Mouse (Mus musculus) MEL (cell line): Measurements from ENCODE around the gene Rnf212b. TPM values are rescaled to one million over a fixed set of nuclear protein-coding genes. Genes with fewer than 3 reads are reported as not detected.

Experiments used
- DNase-seq: peaks from one replicate; pipeline ENCODE4 v3.0.0; 2011; ENCODE audit warnings: low read depth, low spot score
- H3K27ac ChIP-seq: 2 replicates; pipeline ENCODE4 v1.5.1; 2012; ENCODE audit warnings: low read depth, mild to moderate bottlenecking, control low read depth, low read length, moderate library complexity; ENCODE audit not compliant: control insufficient read depth
- H3K27me3 ChIP-seq, 2 experiments: fragments of 150-350 bp in 1 of 2; sonication (generic) in 1 of 2; 2 replicates each; pipeline ENCODE4 v1.6.1; 2012; ENCODE audit warnings: low read length in 2 of 2, mild to moderate bottlenecking in 2 of 2, improper control_type of control experiment in 1 of 2, moderate library complexity in 1 of 2; ENCODE audit not compliant: insufficient read depth in 2 of 2, control insufficient read depth in 1 of 2
- H3K36me3 ChIP-seq, 2 experiments: 2 replicates each; pipeline ENCODE4 v1.6.1; 2012 to 2014; ENCODE audit warnings: low read length in 2 of 2, improper control_type of control experiment in 1 of 2, inconsistent platforms in 1 of 2, mild to moderate bottlenecking in 1 of 2; ENCODE audit not compliant: insufficient read depth in 2 of 2, control insufficient read depth in 1 of 2
- H3K4me1 ChIP-seq, 2 experiments: fragments of 150-350 bp in 1 of 2; sonication (generic) in 1 of 2; 2 replicates each; pipeline ENCODE4 v1.6.1; 2012; ENCODE audit warnings: low read length in 2 of 2, improper control_type of control experiment in 1 of 2, mild to moderate bottlenecking in 1 of 2; ENCODE audit not compliant: insufficient read depth in 2 of 2, control insufficient read depth in 1 of 2
- H3K4me3 ChIP-seq, 2 experiments: fragments of 150-350 bp in 1 of 2; sonication (generic) in 1 of 2; 2 replicates each; pipeline ENCODE4 v1.5.1; 2012; ENCODE audit warnings: low read depth in 2 of 2, low read length in 2 of 2, mild to moderate bottlenecking in 2 of 2, moderate library complexity in 2 of 2, control low read depth in 1 of 2, improper control_type of control experiment in 1 of 2; ENCODE audit not compliant: control insufficient read depth in 1 of 2, insufficient read depth in 1 of 2
- H3K79me2 ChIP-seq: 2 replicates; pipeline ENCODE4 v1.6.1; 2012; ENCODE audit warnings: mild to moderate bottlenecking, low read length, moderate library complexity; ENCODE audit not compliant: control insufficient read depth, poor library complexity, insufficient read depth
- H3K9ac ChIP-seq: 2 replicates; pipeline ENCODE4 v1.6.1; 2012; ENCODE audit warnings: low read depth, mild to moderate bottlenecking, control low read depth, low read length, moderate library complexity; ENCODE audit not compliant: control insufficient read depth, poor library complexity, severe bottlenecking
- H3K9me3 ChIP-seq: fragments of 150-350 bp; sonication (generic); replicated peaks from 2 replicates; pipeline ENCODE4 v1.6.1; 2012; ENCODE audit warnings: mild to moderate bottlenecking, low read length, improper control_type of control experiment, moderate library complexity; ENCODE audit not compliant: insufficient read depth
- BHLHE40 ChIP-seq: IDR thresholded peaks from 2 replicates; pipeline ENCODE4 v1.6.1; 2012; ENCODE audit warnings: low read depth, mild to moderate bottlenecking, inconsistent platforms, low read length, improper control_type of control experiment, borderline replicate concordance
- CHD2 ChIP-seq: IDR thresholded peaks from 2 replicates; pipeline ENCODE4 v1.6.1; 2011; ENCODE audit warnings: low read length, improper control_type of control experiment
- CTCF ChIP-seq, 3 experiments: IDR thresholded peaks in 2 of 3; conservative IDR thresholded peaks in 1 of 3; 2 replicates each; pipeline ENCODE4 v1.5.1; 2011 to 2012; ENCODE audit warnings: low read length in 3 of 3, low read depth in 2 of 3, mild to moderate bottlenecking in 2 of 3, improper control_type of control experiment in 1 of 3, inconsistent platforms in 1 of 3, mixed read lengths in 1 of 3, moderate library complexity in 1 of 3; ENCODE audit not compliant: control insufficient read depth in 1 of 3, insufficient read depth in 1 of 3, poor library complexity in 1 of 3, severe bottlenecking in 1 of 3
- EP300 ChIP-seq, 2 experiments: IDR thresholded peaks; 2 replicates each; pipeline ENCODE4 v1.6.1; 2011; ENCODE audit warnings: improper control_type of control experiment in 2 of 2, low read length in 2 of 2, low read depth in 1 of 2, mild to moderate bottlenecking in 1 of 2
- GABPA ChIP-seq: IDR thresholded peaks from 2 replicates; pipeline ENCODE4 v1.6.1; 2012; ENCODE audit warnings: low read depth, mild to moderate bottlenecking, inconsistent platforms, low read length, improper control_type of control experiment, moderate library complexity
- HCFC1 ChIP-seq: IDR thresholded peaks from 2 replicates; pipeline ENCODE4 v1.6.1; 2012; ENCODE audit warnings: low read depth, mild to moderate bottlenecking, inconsistent platforms, low read length, improper control_type of control experiment, moderate library complexity
- JUND ChIP-seq: IDR thresholded peaks from 2 replicates; pipeline ENCODE4 v1.6.1; 2011; ENCODE audit warnings: low read depth, mild to moderate bottlenecking, improper control_type of control experiment, low read length
- KAT2A ChIP-seq: conservative IDR thresholded peaks from 2 replicates; pipeline ENCODE4 v1.6.1; 2012; ENCODE audit warnings: low read depth, low read length, improper control_type of control experiment, inconsistent platforms
- MAFK ChIP-seq: IDR thresholded peaks from 2 replicates; pipeline ENCODE4 v1.6.1; 2011; ENCODE audit warnings: low read depth, mild to moderate bottlenecking, low read length, improper control_type of control experiment, borderline replicate concordance
- MAZ ChIP-seq: IDR thresholded peaks from 2 replicates; pipeline ENCODE4 v1.6.1; 2012; ENCODE audit warnings: low read depth, mild to moderate bottlenecking, inconsistent platforms, low read length, improper control_type of control experiment
- MEF2A ChIP-seq: IDR thresholded peaks from 2 replicates; pipeline ENCODE4 v1.6.1; 2014; ENCODE audit warnings: low read depth, mild to moderate bottlenecking, inconsistent platforms, low read length, improper control_type of control experiment; ENCODE audit not compliant: poor library complexity, insufficient replicate concordance, severe bottlenecking; ENCODE audit errors: extremely low read depth
- MXI1 ChIP-seq: IDR thresholded peaks from 2 replicates; pipeline ENCODE4 v1.6.1; 2011; ENCODE audit warnings: mild to moderate bottlenecking, low read depth, low read length, improper control_type of control experiment
- MYB ChIP-seq: IDR thresholded peaks from 2 replicates; pipeline ENCODE4 v1.6.1; 2011; ENCODE audit warnings: mild to moderate bottlenecking, low read depth, low read length, improper control_type of control experiment
- NELFE ChIP-seq: IDR thresholded peaks from 2 replicates; pipeline ENCODE4 v1.6.1; 2011; ENCODE audit warnings: low read depth, low read length, improper control_type of control experiment
- NRF1 ChIP-seq: IDR thresholded peaks from 2 replicates; pipeline ENCODE4 v1.6.1; 2014; ENCODE audit warnings: low read depth, mild to moderate bottlenecking, inconsistent platforms, low read length, improper control_type of control experiment, moderate library complexity; ENCODE audit not compliant: poor library complexity, insufficient read depth, severe bottlenecking
- POLR2A ChIP-seq, 2 experiments: IDR thresholded peaks; 2 replicates each; pipeline ENCODE4 v1.6.1; 2011 to 2012; ENCODE audit warnings: low read length in 2 of 2, mild to moderate bottlenecking in 2 of 2, control low read depth in 1 of 2, improper control_type of control experiment in 1 of 2, low read depth in 1 of 2, moderate library complexity in 1 of 2; ENCODE audit not compliant: control insufficient read depth in 1 of 2, insufficient read depth in 1 of 2, poor library complexity in 1 of 2
- POLR2AphosphoS5 ChIP-seq: IDR thresholded peaks from 2 replicates; pipeline ENCODE4 v1.6.1; 2012; ENCODE audit warnings: low read depth, borderline replicate concordance, mild to moderate bottlenecking, inconsistent platforms, low read length, moderate library complexity, mixed read lengths
- SIN3A ChIP-seq: IDR thresholded peaks from 2 replicates; pipeline ENCODE4 v1.6.1; 2012; ENCODE audit warnings: low read length, improper control_type of control experiment, inconsistent platforms
- TBP ChIP-seq: IDR thresholded peaks from 2 replicates; pipeline ENCODE4 v1.8.0; 2011; ENCODE audit warnings: low read depth, low read length, improper control_type of control experiment
- TCF12 ChIP-seq: IDR thresholded peaks from 2 replicates; pipeline ENCODE4 v1.6.1; 2014; ENCODE audit warnings: low read depth, mild to moderate bottlenecking, inconsistent platforms, low read length, improper control_type of control experiment, moderate library complexity
- UBTF ChIP-seq: IDR thresholded peaks from 2 replicates; pipeline ENCODE4 v1.6.1; 2012; ENCODE audit warnings: low read depth, mild to moderate bottlenecking, inconsistent platforms, low read length, improper control_type of control experiment, moderate library complexity, borderline replicate concordance; ENCODE audit not compliant: insufficient read depth
- USF1 ChIP-seq: IDR thresholded peaks from 2 replicates; pipeline ENCODE4 v1.6.1; 2014; ENCODE audit warnings: low read depth, mild to moderate bottlenecking, inconsistent platforms, low read length, improper control_type of control experiment, moderate library complexity
- ZC3H11A ChIP-seq: IDR thresholded peaks from 2 replicates; pipeline ENCODE4 v1.6.1; 2012; ENCODE audit warnings: low read depth, mild to moderate bottlenecking, inconsistent platforms, low read length, improper control_type of control experiment
- ZMIZ1 ChIP-seq: IDR thresholded peaks from 2 replicates; pipeline ENCODE4 v1.6.1; 2012; ENCODE audit warnings: low read depth, mild to moderate bottlenecking, inconsistent platforms, low read length, improper control_type of control experiment, moderate library complexity
- ZNF384 ChIP-seq: IDR thresholded peaks from 2 replicates; pipeline ENCODE4 v1.6.1; 2012; ENCODE audit warnings: low read depth, mild to moderate bottlenecking, inconsistent platforms, low read length, improper control_type of control experiment
- polyA plus RNA-seq, 2 experiments: library from polyadenylated mRNA; stranded (reverse) in 1 of 2; unstranded in 1 of 2; fragments of >175 nt in 1 of 2; fragments of >200 nt in 1 of 2; gene quantifications; 2 replicates each; pipeline versions ENCODE4 v1.2.1 to v1.2.4; 2012; ENCODE audit warnings: low replicate concordance in 2 of 2, low read depth in 1 of 2; ENCODE audit not compliant: insufficient read length in 2 of 2, insufficient read depth in 1 of 2, missing spikeins in 1 of 2
- total RNA-seq: library from RNA; depleted of rRNA; stranded (reverse); fragments of 300-350 nt; gene quantifications from 2 replicates; pipeline ENCODE4 v1.2.3, GENCODE M21; 2012

The Rnf212b gene
- total and polyA plus RNA-seq, 3 experiments, result not detected

GRCm38 (mm10) chr14:54860511-54860910, 46.6 kb downstream of the Rnf212b start (continued):
- TF ChIP-seq MAZ (no peak), MEF2A (no peak), GABPA (no peak), CHD2 (no peak)

DNA sequence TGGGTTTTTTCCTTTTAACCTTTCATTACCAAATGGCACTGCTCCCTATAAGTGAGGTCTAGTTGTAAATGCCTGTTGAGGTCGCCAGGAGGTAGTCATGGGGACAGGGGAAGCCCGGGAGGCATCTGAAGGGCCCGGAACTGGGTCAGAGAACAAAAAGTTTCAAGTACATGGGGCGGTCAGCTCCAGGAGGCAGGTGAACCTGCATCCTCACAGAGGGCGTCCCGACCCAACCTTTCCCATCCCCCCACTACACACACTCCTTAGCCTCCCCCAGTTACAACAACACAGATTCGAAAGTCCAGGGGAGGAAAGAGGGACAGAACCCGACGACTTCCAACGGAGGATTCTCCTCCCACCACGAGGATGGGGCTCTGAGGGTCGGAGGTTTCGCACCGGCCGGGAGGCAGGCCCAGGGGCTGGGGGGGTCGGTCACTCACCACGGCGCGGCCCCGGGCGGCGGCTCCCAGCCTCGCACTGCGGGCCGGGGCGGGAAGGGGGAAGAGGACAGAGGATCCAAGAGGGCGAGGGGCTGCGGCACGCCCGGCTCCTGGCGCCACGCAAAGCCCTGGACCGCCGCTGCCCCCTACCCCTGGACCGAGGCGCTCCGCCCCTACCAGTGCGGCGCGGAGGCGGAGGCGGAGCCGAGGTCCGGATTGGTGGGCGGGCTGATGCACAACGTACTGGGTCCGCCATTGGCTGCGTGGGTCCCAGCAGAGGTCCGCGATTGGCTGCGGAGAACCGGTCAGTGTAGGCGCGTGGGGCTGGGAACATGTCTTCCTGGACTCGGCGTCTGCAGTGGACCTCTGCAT, 49.8 kb downstream of the Rnf212b start:
- H3K9ac ChIP-seq, result peak overlapping the region; percentile 77
- DNase-seq, result peak; percentile 94
- peak overlapping the region; percentile 48 for H3K27ac ChIP-seq
- H3K4me3 ChIP-seq, result peak overlapping the region; percentile 77 to 96
- H3K27me3 ChIP-seq, result no peaks in the 10 kb centered on the region
- H3K4me1 ChIP-seq, result peaks cover 19 to 27% of the 10 kb centered on the region in 2 experiments
- TF ChIP-seq SIN3A (no peak; the same call in 1 of the 2 replicates), UBTF (no peak), POLR2A (IDR thresholded peaks at IDR 0.05; ENCODE audit: control insufficient read depth in 1 of 2, insufficient read depth in 1 of 2, low read depth in 1 of 2, low read length in 2 of 2, poor library complexity in 1 of 2) (peak; percentile 78 to 80), NELFE (peak; percentile 55; the same call in 1 of the 2 replicates), MXI1 (no peak; the same call in 1 of the 2 replicates), ZMIZ1 (no peak), MAFK (no peak), NRF1 (0 out of 2 replicates have a peak, but pooled peaks have one; percentile 19), ZNF384 (no peak), TBP (no peak), JUND (no peak), HCFC1 (0 out of 2 replicates have a peak, but pooled peaks have one; percentile 12), EP300 (IDR thresholded peaks at IDR 0.05; ENCODE audit: low read depth in 1 of 2, low read length in 2 of 2) (no peak), USF1 (0 out of 2 replicates have a peak, but pooled peaks have one; percentile 33), ZC3H11A (no peak), CTCF (IDR thresholded peaks at IDR 0.05 in 2 of 3, conservative IDR thresholded peaks at IDR 0.05 in 1 of 3; ENCODE audit: control insufficient read depth in 1 of 3, insufficient read depth in 1 of 3, low read depth in 2 of 3, low read length in 3 of 3, poor library complexity in 1 of 3, severe bottlenecking in 1 of 3) (no peak; a peak in 1 of 6 replicates), MYB (no peak), POLR2AphosphoS5 (no peak), TCF12 (no peak), KAT2A (no peak), BHLHE40 (no peak)
- H3K36me3 ChIP-seq, result peaks cover 0 to 21% of the 10 kb centered on the region in 2 experiments; a peak in 2 of 4 replicates
- H3K79me2 ChIP-seq, result no peaks in the 10 kb centered on the region; the same call in 1 of the 2 replicates
- H3K9me3 ChIP-seq, result no peaks in the 10 kb centered on the region
